Mouse (Mus musculus) adrenal gland, adult 8-10 months (tissue): ENCODE measurements around the gene Aknad1. TPM values are rescaled to one million over a fixed set of nuclear protein-coding genes. Genes with fewer than 3 reads are reported as not detected.

Experiments used
- DNase-seq: peaks from one replicate; pipeline ENCODE4 v3.0.0; 2022
- total RNA-seq, 4 experiments: library from RNA; stranded (reverse); gene quantifications; 2 replicates each; pipeline ENCODE4 v1.2.4; 2022

Gene Aknad1
- total RNA-seq, 4 experiments from 2014 or later, result 0.07 TPM; not detected in 3

- DNase-seq, result no peak
Observed at GRCm38 (mm10) chr3:108751691-108752090, 12.2 kb downstream of the Aknad1 start.

GRCm38 (mm10) chr3:108754541-108754940 lies 15.1 kb downstream of the Aknad1 start:
- no peak for DNase-seq

GRCm38 (mm10) chr3:108755542-108755941 lies 16.1 kb downstream of the Aknad1 start:
- no peak for DNase-seq

- no peak for DNase-seq
Observed at GRCm38 (mm10) chr3:108756131-108756530, 16.7 kb downstream of the Aknad1 start.

- DNase-seq, result no peak
Observed at GRCm38 (mm10) chr3:108757570-108757969, 18.1 kb downstream of the Aknad1 start.

GRCm38 (mm10) chr3:108759566-108760420 lies 20.3 kb downstream of the Aknad1 start:
- no peak for DNase-seq

- DNase-seq, result no peak
Observed at GRCm38 (mm10) chr3:108762597-108763111, 23.2 kb downstream of the Aknad1 start.

GRCm38 (mm10) chr3:108763691-108764090 lies 24.2 kb downstream of the Aknad1 start:
- DNase-seq, result no peak

GRCm38 (mm10) chr3:108764976-108765375 lies 25.5 kb downstream of the Aknad1 start:
- no peak for DNase-seq

- no peak for DNase-seq
Observed at GRCm38 (mm10) chr3:108765476-108765875, 26.0 kb downstream of the Aknad1 start.

GRCm38 (mm10) chr3:108766943-108767342 lies 27.5 kb downstream of the Aknad1 start:
- no peak for DNase-seq

- DNase-seq, result no peak
Observed at GRCm38 (mm10) chr3:108767416-108767815, 28.0 kb downstream of the Aknad1 start.

- DNase-seq, result no peak
Observed at GRCm38 (mm10) chr3:108769547-108769946, 30.1 kb downstream of the Aknad1 start.

- DNase-seq, result peak; percentile 17
Observed at GRCm38 (mm10) chr3:108770725-108771368, 31.4 kb downstream of the Aknad1 start.

GRCm38 (mm10) chr3:108772211-108772610 lies 32.8 kb downstream of the Aknad1 start:
- DNase-seq, result no peak

- no peak for DNase-seq
Observed at GRCm38 (mm10) chr3:108772811-108773210, 33.4 kb downstream of the Aknad1 start.

GRCm38 (mm10) chr3:108778761-108779540 lies 39.5 kb downstream of the Aknad1 start:
- no peak for DNase-seq

- peak; percentile 46 for DNase-seq
Observed at GRCm38 (mm10) chr3:108781238-108781883, 41.9 kb downstream of the Aknad1 start.

GRCm38 (mm10) chr3:108781884-108782270 lies 42.4 kb downstream of the Aknad1 start:
- DNase-seq, result no peak

- DNase-seq, result no peak
Observed at GRCm38 (mm10) chr3:108782364-108782895, 43.0 kb downstream of the Aknad1 start.

GRCm38 (mm10) chr3:108786520-108786919 lies 47.1 kb downstream of the Aknad1 start:
- DNase-seq, result no peak
